8 mouse cellular contexts compared by ENCODE assay signal in the genomic region with DNA sequence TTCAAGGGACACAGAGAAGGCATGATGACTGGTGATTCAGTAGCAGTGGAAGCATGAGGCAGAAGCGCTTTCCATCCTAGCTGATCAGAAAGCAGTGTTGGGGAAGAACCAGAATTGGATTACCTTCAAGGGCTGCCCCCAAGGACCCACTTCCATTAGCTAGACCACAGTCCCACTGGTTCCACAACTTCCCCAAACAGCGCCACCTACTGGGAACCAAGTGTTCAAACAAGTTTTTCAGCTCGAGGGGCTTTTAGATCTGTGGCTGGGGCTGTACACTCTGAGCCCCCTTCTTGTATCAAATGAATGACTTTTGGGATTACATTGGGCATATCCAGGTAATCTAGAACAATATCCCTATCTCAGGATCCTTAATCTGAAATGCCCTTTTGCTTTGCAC. TPM values are rescaled to one million over a fixed set of nuclear protein-coding genes. Genes with fewer than 3 reads are reported as not detected.
DNase-seq lines count a peak whose midpoint lies in the region; ATAC-seq and TF ChIP-seq lines count a peak whose summit lies in the region.

No protein-coding gene starts in this region.

- ATAC-seq in forebrain, embryonic 14.5 days: no peak
- ATAC-seq in forebrain, embryonic 13.5 days: no peak
- ATAC-seq in lung, embryonic 14.5 days (ENCODE audit: insufficient read depth): no peak
- no peak for ATAC-seq in liver, embryonic 14.5 days (ENCODE audit: insufficient read depth)

- H3K4me1 ChIP-seq in forebrain, embryonic 14.5 days (ENCODE audit: control insufficient read depth, insufficient read depth, low read length): peaks cover 6% of the 10 kb centered on the region; the same call in 1 of the 2 replicates
- H3K4me1 ChIP-seq in forebrain, embryonic 13.5 days: peaks cover 8% of the 10 kb centered on the region
- H3K4me1 ChIP-seq in lung, embryonic 14.5 days (ENCODE audit: insufficient read depth): no peaks in the 10 kb centered on the region
- peaks cover 0 to 6% of the 10 kb centered on the region in 2 experiments; a peak in 3 of 4 replicates for H3K4me1 ChIP-seq in liver, embryonic 14.5 days (replicated peaks; ENCODE audit: control insufficient read depth in 2 of 2, insufficient read depth in 2 of 2, low read length in 1 of 2)
- no peaks in the 10 kb centered on the region; the same call in 1 of the 2 replicates for H3K4me1 ChIP-seq in heart, embryonic 10.5 days

- DNase-seq in forebrain, embryonic 14.5 days (ENCODE audit: low spot score): peak; percentile 21
- DNase-seq in lung, embryonic 14.5 days: peak; percentile 59
- no peak for DNase-seq in lung, postnatal 25 days (ENCODE audit: low spot score)
- DNase-seq in adrenal gland, postnatal 36 days: peak; percentile 27 to 42
- DNase-seq in liver, embryonic 14.5 days (ENCODE audit: low read depth in 3 of 3, low spot score in 3 of 3): no peak
- peak; percentile 33 to 46 for DNase-seq in thymus, postnatal 36 days
- DNase-seq in heart, embryonic 10.5 days (ENCODE audit: low spot score): no peak

- TF ChIP-seq CTCF in lung, embryonic 14.5 days (IDR thresholded peaks at IDR 0.05; ENCODE audit: low read depth): peak; percentile 68
- peak; percentile 81 for TF ChIP-seq CTCF in liver, embryonic 14.5 days (IDR thresholded peaks at IDR 0.05; ENCODE audit: low read depth)

- H3K9me3 ChIP-seq in forebrain, embryonic 14.5 days (replicated peaks; ENCODE audit: control insufficient read depth, low read length): no peaks in the 10 kb centered on the region
- no peaks in the 10 kb centered on the region for H3K9me3 ChIP-seq in forebrain, embryonic 13.5 days (replicated peaks)
- no peaks in the 10 kb centered on the region for H3K9me3 ChIP-seq in lung, embryonic 14.5 days (ENCODE audit: low read depth, low read length)
- H3K9me3 ChIP-seq in liver, embryonic 14.5 days (ENCODE audit: control insufficient read depth, low read length): no peaks in the 10 kb centered on the region
- no peaks in the 10 kb centered on the region for H3K9me3 ChIP-seq in heart, embryonic 10.5 days

- TF ChIP-seq EP300 in liver, embryonic 14.5 days (IDR thresholded peaks at IDR 0.05; ENCODE audit: low read depth): no peak

- H3K36me3 ChIP-seq in forebrain, embryonic 14.5 days (ENCODE audit: control insufficient read depth, insufficient read depth, low read length): peaks cover 21% of the 10 kb centered on the region
- H3K36me3 ChIP-seq in forebrain, embryonic 13.5 days (ENCODE audit: poor library complexity, severe bottlenecking): peaks cover 22% of the 10 kb centered on the region
- H3K36me3 ChIP-seq in lung, embryonic 14.5 days (ENCODE audit: insufficient read depth): peaks cover 36% of the 10 kb centered on the region
- H3K36me3 ChIP-seq in liver, embryonic 14.5 days (replicated peaks; ENCODE audit: control insufficient read depth, insufficient read depth, low read depth): peaks cover 17% of the 10 kb centered on the region
- peaks cover 27% of the 10 kb centered on the region for H3K36me3 ChIP-seq in heart, embryonic 10.5 days

- H3K4me2 ChIP-seq in forebrain, embryonic 14.5 days (ENCODE audit: low read length): no peak overlapping the region
- no peak overlapping the region for H3K4me2 ChIP-seq in forebrain, embryonic 13.5 days
- no peak overlapping the region for H3K4me2 ChIP-seq in lung, embryonic 14.5 days
- H3K4me2 ChIP-seq in liver, embryonic 14.5 days (ENCODE audit: low read depth): no peak overlapping the region

- H3K9ac ChIP-seq in forebrain, embryonic 14.5 days (ENCODE audit: low read length): no peak overlapping the region
- no peak overlapping the region for H3K9ac ChIP-seq in forebrain, embryonic 13.5 days
- no peak overlapping the region for H3K9ac ChIP-seq in lung, embryonic 14.5 days
- no peak overlapping the region for H3K9ac ChIP-seq in liver, embryonic 14.5 days (replicated peaks)

- WGBS in forebrain, embryonic 14.5 days: 39% methylated on average over 3 of the region's 3 CpGs
- 31% methylated on average over 3 of the region's 3 CpGs for WGBS in forebrain, embryonic 13.5 days
- WGBS in lung, embryonic 14.5 days: 28% methylated on average over 3 of the region's 3 CpGs
- 18% methylated on average over 3 of the region's 3 CpGs for WGBS in liver, embryonic 14.5 days (ENCODE audit: insufficient replicate concordance)
- 30% methylated on average over 3 of the region's 3 CpGs for WGBS in heart, embryonic 10.5 days

- no peaks in the 10 kb centered on the region for H3K27me3 ChIP-seq in forebrain, embryonic 14.5 days (replicated peaks; ENCODE audit: control insufficient read depth, insufficient read depth, low read length)
- H3K27me3 ChIP-seq in forebrain, embryonic 13.5 days: no peaks in the 10 kb centered on the region
- H3K27me3 ChIP-seq in lung, embryonic 14.5 days (ENCODE audit: insufficient read depth, low read length): no peaks in the 10 kb centered on the region
- no peaks in the 10 kb centered on the region for H3K27me3 ChIP-seq in liver, embryonic 14.5 days (ENCODE audit: control insufficient read depth, insufficient read depth, low read length)
- H3K27me3 ChIP-seq in heart, embryonic 10.5 days (ENCODE audit: insufficient read depth, poor library complexity, severe bottlenecking): no peaks in the 10 kb centered on the region

- H3K4me3 ChIP-seq in forebrain, embryonic 14.5 days (ENCODE audit: low read depth, low read length): no peak overlapping the region
- no peak overlapping the region for H3K4me3 ChIP-seq in forebrain, embryonic 13.5 days
- H3K4me3 ChIP-seq in lung, embryonic 14.5 days (ENCODE audit: low read depth, low read length): no peak overlapping the region
- no peak overlapping the region for H3K4me3 ChIP-seq in liver, embryonic 14.5 days (ENCODE audit: insufficient read depth in 1 of 2, low read depth in 2 of 2, low read length in 2 of 2)
- H3K4me3 ChIP-seq in heart, embryonic 10.5 days: no peak overlapping the region

- H3K27ac ChIP-seq in forebrain, embryonic 14.5 days (ENCODE audit: low read depth, low read length): no peak overlapping the region
- no peak overlapping the region for H3K27ac ChIP-seq in forebrain, embryonic 13.5 days
- H3K27ac ChIP-seq in lung, embryonic 14.5 days (ENCODE audit: low read depth): no peak overlapping the region
- no peak overlapping the region for H3K27ac ChIP-seq in liver, embryonic 14.5 days
- no peak overlapping the region for H3K27ac ChIP-seq in heart, embryonic 10.5 days

RNA-seq across cellular contexts. Expression of gene Sacm1l, which starts 5.9 kb away (rescaled TPM):
- polyA plus RNA-seq in forebrain, embryonic 14.5 days (2014; fragmentation: Nextera tagmentation; extraction: Ambion mirVana): 46.3 and 56.2 TPM in 2 replicates
- 41.0 and 43.6 TPM in 2 replicates for polyA plus RNA-seq in forebrain, embryonic 13.5 days (2015; fragmentation: Nextera tagmentation; extraction: Ambion mirVana)
- 47.6 and 53.0 TPM in 2 replicates for polyA plus RNA-seq in lung, embryonic 14.5 days (2014; fragmentation: Nextera tagmentation; extraction: Ambion mirVana)
- 100 to 1,000 TPM in 1 of 2 experiments, 10 to 100 TPM in 1; 95.7 to 158 TPM for total RNA-seq in adrenal gland, postnatal 36 days (2021)
- polyA plus RNA-seq in liver, embryonic 14.5 days (2012; rRNA removed): 6.6 and 9.9 TPM in 2 replicates
- 25.8 and 28.7 TPM in 2 replicates for polyA plus RNA-seq in liver, embryonic 14.5 days (2014; fragmentation: Nextera tagmentation; extraction: Ambion mirVana)
- 42.6 and 48.6 TPM in 2 replicates for polyA plus RNA-seq in heart, embryonic 10.5 days (2016; fragmentation: Nextera tagmentation; extraction: Ambion mirVana)

RNA-seq across cellular contexts. Expression of gene Limd1, which starts 45.2 kb away (rescaled TPM):
- 23.1 and 23.5 TPM in 2 replicates for polyA plus RNA-seq in forebrain, embryonic 14.5 days (2014; fragmentation: Nextera tagmentation; extraction: Ambion mirVana)
- 28.0 and 31.5 TPM in 2 replicates for polyA plus RNA-seq in forebrain, embryonic 13.5 days (2015; fragmentation: Nextera tagmentation; extraction: Ambion mirVana)
- 68.2 and 69.7 TPM in 2 replicates for polyA plus RNA-seq in lung, embryonic 14.5 days (2014; fragmentation: Nextera tagmentation; extraction: Ambion mirVana)
- total RNA-seq in adrenal gland, postnatal 36 days (2021): 10 to 100 TPM; 27.4 to 31.1 TPM
- 10.7 and 12.7 TPM in 2 replicates for polyA plus RNA-seq in liver, embryonic 14.5 days (2012; rRNA removed)
- 23.2 and 24.2 TPM in 2 replicates for polyA plus RNA-seq in liver, embryonic 14.5 days (2014; fragmentation: Nextera tagmentation; extraction: Ambion mirVana)
- 39.0 and 39.2 TPM in 2 replicates for polyA plus RNA-seq in heart, embryonic 10.5 days (2016; fragmentation: Nextera tagmentation; extraction: Ambion mirVana)

Comparison
In these comparisons a context has a peak if more than half of its experiments do, and no peak if none do; other contexts are left out.
1. DNase-seq: peak in forebrain, embryonic 14.5 days (single experiment), lung, embryonic 14.5 days (single experiment), adrenal gland, postnatal 36 days (2 of 2) and thymus, postnatal 36 days (2 of 2); none in lung, postnatal 25 days (single experiment), liver, embryonic 14.5 days (0 of 3) and heart, embryonic 10.5 days (single experiment).